Mouse (Mus musculus) layer of hippocampus, adult 2 months (tissue): Measurements from ENCODE around the gene Prkce. TPM values are rescaled to one million over a fixed set of nuclear protein-coding genes. Genes with fewer than 3 reads are reported as not detected.

Source experiments
- DNase-seq, 2 experiments: peaks; one replicate each; pipeline ENCODE4 v3.0.0; 2022; ENCODE audit warnings: low spot score in 2 of 2
- H3K27ac ChIP-seq: fragments of 200-600 bp; 2 replicates; pipeline ENCODE4 v1.8.1; 2022
- H3K4me3 ChIP-seq: fragments of 200-600 bp; 2 replicates; pipeline ENCODE4 v1.8.1; 2022; ENCODE audit warnings: mild to moderate bottlenecking
- CTCF ChIP-seq: fragments of 200-600 bp; conservative IDR thresholded peaks from 2 replicates; pipeline ENCODE4 v1.8.1; 2022; ENCODE audit warnings: antibody characterized with exemption, mild to moderate bottlenecking, moderate library complexity
- total RNA-seq, 2 experiments: library from RNA; stranded (reverse); gene quantifications; 2 replicates each; pipeline ENCODE4 v1.2.3; 2021

Gene Prkce
- total RNA-seq, 2 experiments from 2014 or later, result 422 to 451 TPM

- H3K27ac ChIP-seq, result peak overlapping the region; percentile 72
Measured at GRCm38 (mm10) chr17:86234587-86235150, 67.1 kb downstream of the Prkce start.

GRCm38 (mm10) chr17:86236026-86236712, 68.6 kb downstream of the Prkce start:
- no peak for TF ChIP-seq CTCF
- H3K4me3 ChIP-seq, result no peak overlapping the region
- no peak for DNase-seq
- peak overlapping the region; percentile 72 for H3K27ac ChIP-seq

More at GRCm38 (mm10) chr17:86234587-86235150, 67.1 kb downstream of the Prkce start:
- TF ChIP-seq CTCF, result no peak
- DNase-seq, result no peak
- H3K4me3 ChIP-seq, result no peak overlapping the region

GRCm38 (mm10) chr17:86236861-86237763, 69.5 kb downstream of the Prkce start:
- peak; percentile 19; the same call in 1 of the 2 replicates for TF ChIP-seq CTCF
- Histone ChIP-seq H3K27ac (peak overlapping the region; percentile 72), H3K4me3 (no peak overlapping the region)
- peak in 1 of 2 experiments; percentile 42 for DNase-seq

GRCm38 (mm10) chr17:86242291-86242690, 74.7 kb downstream of the Prkce start:
- no peak for DNase-seq
- peak overlapping the region; percentile 5; the same call in 1 of the 2 replicates for H3K27ac ChIP-seq
- TF ChIP-seq CTCF, result no peak
- no peak overlapping the region for H3K4me3 ChIP-seq

GRCm38 (mm10) chr17:86243109-86243527, 75.5 kb downstream of the Prkce start:
- no peak for DNase-seq
- H3K27ac ChIP-seq, result peak overlapping the region; percentile 44
- TF ChIP-seq CTCF, result no peak
- peak overlapping the region; percentile 3; the same call in 1 of the 2 replicates for H3K4me3 ChIP-seq

- no peak overlapping the region for H3K27ac ChIP-seq
Measured at GRCm38 (mm10) chr17:86244397-86244796, 76.8 kb downstream of the Prkce start.

GRCm38 (mm10) chr17:86248832-86249231, 81.2 kb downstream of the Prkce start:
- Histone ChIP-seq H3K27ac (peak overlapping the region; percentile 91), H3K4me3 (no peak overlapping the region)
- no peak for TF ChIP-seq CTCF
- no peak for DNase-seq

More at GRCm38 (mm10) chr17:86244397-86244796, 76.8 kb downstream of the Prkce start:
- no peak for TF ChIP-seq CTCF
- no peak overlapping the region for H3K4me3 ChIP-seq
- DNase-seq, result no peak

- Histone ChIP-seq H3K27ac (peak overlapping the region; percentile 91), H3K4me3 (no peak overlapping the region)
- DNase-seq, result peak; percentile 84 to 93
- no peak for TF ChIP-seq CTCF
Measured at GRCm38 (mm10) chr17:86249499-86250405, 82.2 kb downstream of the Prkce start.

- TF ChIP-seq CTCF, result no peak
- Histone ChIP-seq H3K27ac (peak overlapping the region; percentile 91), H3K4me3 (no peak overlapping the region)
- peak in 1 of 2 experiments; percentile 37 for DNase-seq
Measured at GRCm38 (mm10) chr17:86250406-86250905, 82.9 kb downstream of the Prkce start.

GRCm38 (mm10) chr17:86253884-86254283, 86.3 kb downstream of the Prkce start:
- H3K27ac ChIP-seq, result peak overlapping the region; percentile 91
- no peak for TF ChIP-seq CTCF
- no peak overlapping the region for H3K4me3 ChIP-seq
- no peak for DNase-seq

GRCm38 (mm10) chr17:86254285-86254684, 86.7 kb downstream of the Prkce start:
- Histone ChIP-seq H3K27ac (peak overlapping the region; percentile 91), H3K4me3 (no peak overlapping the region)
- DNase-seq, result peak; percentile 72 to 76
- TF ChIP-seq CTCF, result no peak

GRCm38 (mm10) chr17:86254978-86255377, 87.4 kb downstream of the Prkce start:
- no peak overlapping the region for H3K4me3 ChIP-seq
- TF ChIP-seq CTCF, result peak; percentile 70
- no peak for DNase-seq
- H3K27ac ChIP-seq, result peak overlapping the region; percentile 91; the same call in 1 of the 2 replicates
